Mouse (Mus musculus) cerebellum, postnatal 25 days (tissue): Measurements from ENCODE around the gene Cav2.

ENCODE experiments used
- DNase-seq, 2 experiments: peaks; one replicate each; pipeline ENCODE4 v3.0.0; 2021; ENCODE audit warnings: mixed read lengths in 2 of 2

The Cav2 gene

DNA sequence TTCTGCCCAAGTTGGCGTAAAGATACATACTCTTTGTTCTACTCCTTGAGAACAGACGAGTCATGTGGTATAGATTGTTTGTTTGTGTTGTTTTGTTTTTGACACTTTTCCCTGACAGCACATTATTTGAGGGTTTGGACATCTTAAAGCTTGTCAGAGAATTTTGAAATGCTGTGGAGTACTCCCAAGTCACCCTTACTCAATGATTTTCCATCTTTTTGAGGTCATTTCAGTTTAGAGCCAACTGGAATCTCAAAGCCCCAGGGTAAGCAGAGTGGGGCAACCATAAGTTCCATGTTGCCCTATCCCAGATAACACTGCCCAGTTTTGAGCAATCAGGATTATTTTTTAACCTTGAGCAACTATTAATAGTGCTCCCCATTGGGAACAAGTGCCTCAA is 33.3 kb downstream of the Cav2 start:
- no peak for DNase-seq

DNA sequence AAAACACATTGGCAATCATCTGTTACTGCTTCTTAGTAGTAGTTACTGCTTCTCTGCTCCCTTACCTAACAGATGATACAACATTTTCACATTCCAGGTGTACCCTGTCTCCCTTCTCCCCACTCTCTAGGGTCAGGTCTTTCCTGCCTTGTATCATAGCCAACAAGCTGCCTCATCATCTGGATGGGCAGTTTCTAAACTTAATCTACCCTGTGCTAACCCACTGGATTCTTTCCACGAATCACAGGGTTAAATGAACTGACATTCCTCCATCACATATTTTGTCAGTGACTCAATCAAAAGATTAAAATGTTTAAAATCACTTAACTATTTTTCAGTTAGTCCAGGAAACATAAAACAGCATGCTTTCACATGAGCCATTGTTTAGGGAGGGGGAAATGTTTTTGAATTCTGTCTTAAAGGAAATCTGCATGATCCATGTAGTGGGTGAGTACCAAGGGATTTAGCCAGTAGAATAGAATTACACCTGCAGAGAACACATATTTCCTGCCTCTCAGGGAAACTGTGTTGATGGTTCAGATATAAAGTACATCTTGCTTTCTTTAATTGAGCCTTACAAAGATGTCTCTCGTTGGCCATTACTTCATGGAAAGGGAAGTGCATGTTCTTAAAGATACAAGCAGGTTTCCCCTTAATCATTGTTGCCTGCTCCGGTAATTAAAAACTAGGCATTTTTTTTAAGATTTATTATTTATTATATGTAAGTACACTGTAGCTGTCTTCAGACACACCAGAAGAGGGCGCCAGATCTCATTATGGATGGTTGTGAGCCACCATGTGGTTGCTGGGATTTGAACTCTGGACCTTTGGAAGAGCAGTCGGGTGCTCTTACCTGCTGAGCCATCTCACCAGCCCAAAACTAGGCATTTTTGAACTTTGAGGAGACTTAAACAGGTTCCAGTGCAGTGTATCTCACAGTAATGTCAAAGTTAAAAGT is 34.0 kb downstream of the Cav2 start:
- DNase-seq = no peak

DNA sequence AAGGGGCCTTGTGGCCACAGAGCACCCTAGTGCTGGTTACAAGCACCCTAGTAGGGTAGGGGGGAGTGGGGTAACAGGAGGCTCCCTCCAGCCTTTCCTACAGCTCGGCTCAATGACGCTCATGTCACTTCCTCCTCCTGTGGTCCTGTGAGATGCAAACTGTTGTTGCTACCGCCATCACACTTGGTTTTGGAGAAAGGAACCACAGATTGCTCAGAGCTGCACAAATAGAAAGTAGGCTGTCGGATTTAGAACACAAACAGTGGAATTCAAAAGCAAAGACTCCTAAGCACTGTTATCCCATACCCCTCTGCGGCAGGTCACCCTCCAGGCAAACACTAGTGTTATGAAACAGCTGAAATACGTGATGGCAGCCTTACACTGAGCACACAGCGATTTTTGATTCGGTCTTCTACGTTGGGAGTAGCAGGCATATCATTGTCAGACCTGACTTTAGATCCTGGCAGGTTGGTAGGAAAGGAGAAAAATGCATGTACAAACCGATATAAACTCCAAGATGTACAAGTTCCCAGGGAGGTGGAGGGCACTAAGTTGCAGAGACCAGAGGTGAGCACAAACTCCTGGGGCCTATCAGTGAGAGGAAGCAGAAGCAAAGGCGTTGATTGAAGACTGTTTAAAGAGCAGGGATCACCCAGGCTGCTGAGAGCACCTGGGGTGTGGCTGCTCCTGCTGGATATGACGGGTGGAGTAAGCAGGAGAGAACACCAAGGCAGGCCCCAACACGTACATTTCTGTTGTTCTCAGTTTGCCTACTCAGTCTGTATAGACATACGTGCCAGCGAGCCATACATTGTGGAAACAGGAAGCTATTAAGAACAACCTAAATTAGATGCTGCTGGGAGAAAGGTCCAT is 35.5 kb downstream of the Cav2 start:
- no peak for DNase-seq

GRCm38 (mm10) chr6:17317167-17317524 is 36.2 kb downstream of the Cav2 start:
- DNase-seq = peak in 1 of 2 experiments; percentile 8

DNA sequence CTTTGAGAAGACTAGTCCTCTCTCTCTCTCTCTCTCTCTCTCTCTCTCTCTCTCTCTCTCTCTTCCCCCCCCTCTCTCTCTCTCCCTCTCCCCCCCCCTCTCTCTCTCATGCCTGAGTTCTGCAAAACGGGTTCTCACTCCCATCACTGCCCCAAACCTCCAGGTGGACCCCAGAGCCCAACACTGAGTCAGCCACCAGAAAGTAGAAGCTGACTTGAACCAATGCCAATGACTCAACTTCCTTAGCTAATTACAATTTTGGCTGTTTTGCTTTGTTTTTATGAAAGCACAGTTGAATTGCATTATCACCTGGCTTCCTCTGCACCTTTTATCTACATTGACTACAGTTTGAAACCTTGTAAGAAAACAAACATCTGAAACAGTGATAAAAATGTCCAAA is 37.0 kb downstream of the Cav2 start:
- no peak for DNase-seq

DNA sequence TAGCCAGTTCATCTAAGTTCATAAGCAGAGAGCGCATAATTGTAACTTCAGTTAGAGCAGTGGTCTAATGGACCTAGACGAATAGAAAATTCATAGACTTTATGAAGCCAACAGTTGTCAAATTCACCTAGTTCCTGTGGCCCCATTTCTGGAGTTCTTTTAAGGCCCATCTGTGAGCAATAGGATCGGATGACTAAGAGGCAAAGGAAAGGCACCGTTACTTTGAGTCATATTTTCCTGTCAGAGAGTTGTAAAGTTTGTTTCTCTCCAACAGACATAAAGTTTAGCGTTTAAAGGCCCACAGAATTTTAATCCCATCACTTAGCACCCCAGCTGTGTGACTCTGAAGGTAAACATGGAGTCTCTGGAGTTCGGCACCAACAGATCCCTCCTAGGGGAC is 41.0 kb downstream of the Cav2 start:
- DNase-seq = no peak

DNA sequence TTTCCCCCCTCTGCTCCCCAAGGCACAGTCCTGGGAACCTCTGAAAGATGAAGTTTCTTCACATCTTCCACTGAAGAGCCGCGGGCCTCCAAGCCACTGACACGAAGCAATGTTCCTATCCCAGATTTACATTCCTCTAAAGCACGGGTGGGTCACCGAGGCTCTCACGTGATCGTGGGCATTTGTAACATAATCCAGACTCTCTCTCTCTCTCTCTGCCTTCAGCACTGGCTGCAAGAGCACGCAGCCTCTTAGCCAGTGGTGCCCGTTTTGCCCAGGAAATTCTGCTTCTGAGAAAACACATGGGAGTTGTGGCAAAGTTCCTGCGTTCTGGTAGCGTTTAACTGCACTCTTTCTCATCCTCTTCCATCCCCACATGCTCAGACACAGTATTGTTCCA is 46.2 kb downstream of the Cav2 start:
- no peak for DNase-seq

GRCm38 (mm10) chr6:17329801-17330200 is 48.8 kb downstream of the Cav2 start:
- no peak for DNase-seq

DNA sequence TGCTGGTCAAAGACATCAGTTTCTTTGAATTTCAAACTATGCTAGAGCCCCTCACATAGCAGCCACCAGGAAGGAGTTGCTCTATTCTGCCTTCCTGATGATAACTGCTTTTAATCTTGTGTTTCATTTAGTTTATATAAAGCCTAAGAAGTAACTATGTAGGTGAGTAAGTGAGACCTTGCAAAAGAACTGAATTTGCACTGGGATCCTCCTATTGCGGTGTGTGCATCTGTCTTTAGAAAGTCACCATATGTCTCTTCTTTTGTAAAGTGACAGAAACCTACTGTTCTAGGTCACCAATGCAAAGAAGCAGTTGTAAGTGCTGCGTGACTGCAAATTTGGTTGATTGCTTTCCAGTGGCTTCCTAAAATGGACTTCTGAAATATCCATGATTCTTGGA is 56.7 kb downstream of the Cav2 start:
- no peak for DNase-seq
